Mouse (Mus musculus): ENCODE measurements around the gene Ifna13. TPM values are rescaled to one million over a fixed set of nuclear protein-coding genes. Genes with fewer than 3 reads are reported as not detected.
A peak's percentile ranks its signal among the peaks of the same experiment; 100 is the strongest.

Ifna13 gene
- polyA plus RNA-seq, 1 experiment from 2014 or later = not detected

- Histone ChIP-seq H3K36me3 (ENCODE audit: control insufficient read depth, insufficient read depth, low read length) (no peaks in the 10 kb centered on the region), H3K9me3 (ENCODE audit: control insufficient read depth, low read length) (no peaks in the 10 kb centered on the region), H3K4me3 (ENCODE audit: low read depth, low read length) (no peak overlapping the region), H3K9ac (ENCODE audit: low read depth, low read length) (no peak overlapping the region), H3K27ac (ENCODE audit: low read depth, low read length) (no peak overlapping the region), H3K4me1 (replicated peaks; ENCODE audit: control insufficient read depth, insufficient read depth, low read length) (no peaks in the 10 kb centered on the region), H3K27me3 (replicated peaks; ENCODE audit: control insufficient read depth, insufficient read depth, low read length) (no peaks in the 10 kb centered on the region), H3K4me2 (no peak overlapping the region)
- no peak for DNase-seq (ENCODE audit: low spot score)
- no peak for ATAC-seq (replicated peaks; ENCODE audit: low FRiP score)
- WGBS = 79% methylated on average over 3 of the region's 3 CpGs
These were observed 9.4 kb upstream of the Ifna13 start for GRCm38 (mm10) chr4:88653644-88654043.

- H3K4me3 ChIP-seq (ENCODE audit: low read depth, low read length) = no peak overlapping the region
- H3K9ac ChIP-seq (ENCODE audit: low read depth, low read length) = no peak overlapping the region
- H3K27me3 ChIP-seq (replicated peaks; ENCODE audit: control insufficient read depth, insufficient read depth, low read length) = no peaks in the 10 kb centered on the region
- no peaks in the 10 kb centered on the region for H3K4me1 ChIP-seq (replicated peaks; ENCODE audit: control insufficient read depth, insufficient read depth, low read length)
- H3K36me3 ChIP-seq (ENCODE audit: control insufficient read depth, insufficient read depth, low read length) = no peaks in the 10 kb centered on the region
- no peak overlapping the region for H3K27ac ChIP-seq (ENCODE audit: low read depth, low read length)
- H3K9me3 ChIP-seq (ENCODE audit: control insufficient read depth, low read length) = no peaks in the 10 kb centered on the region
- no peak overlapping the region for H3K4me2 ChIP-seq
- ATAC-seq (replicated peaks; ENCODE audit: low FRiP score) (no peak), DNase-seq (ENCODE audit: low spot score) (no peak)
- 44% methylated on average over 2 of the region's 2 CpGs for WGBS
These were observed 1.7 kb downstream of the Ifna13 start for GRCm38 (mm10) chr4:88642526-88642925.

- H3K4me1 ChIP-seq (replicated peaks; ENCODE audit: control insufficient read depth, insufficient read depth, low read length) = no peaks in the 10 kb centered on the region
- H3K9ac ChIP-seq (ENCODE audit: low read depth, low read length) = no peak overlapping the region
- H3K27ac ChIP-seq (ENCODE audit: low read depth, low read length) = no peak overlapping the region
- no peaks in the 10 kb centered on the region for H3K36me3 ChIP-seq (ENCODE audit: control insufficient read depth, insufficient read depth, low read length)
- H3K4me2 ChIP-seq = peak overlapping the region; percentile 47
- peak overlapping the region; percentile 29; the same call in 1 of the 2 replicates for H3K4me3 ChIP-seq (ENCODE audit: low read depth, low read length)
- peak; percentile 86 for ATAC-seq (replicated peaks; ENCODE audit: low FRiP score)
- 30% methylated on average over 11 of the region's 11 CpGs for WGBS
- peak; percentile 80 for DNase-seq (ENCODE audit: low spot score)
- no peaks in the 10 kb centered on the region for H3K27me3 ChIP-seq (replicated peaks; ENCODE audit: control insufficient read depth, insufficient read depth, low read length)
- no peaks in the 10 kb centered on the region for H3K9me3 ChIP-seq (ENCODE audit: control insufficient read depth, low read length)
These were observed 3.0 kb downstream of the Ifna13 start for GRCm38 (mm10) chr4:88641077-88641831.

GRCm38 (mm10) chr4:88640704-88641076, 3.6 kb downstream of the Ifna13 start:
- Histone ChIP-seq H3K27ac (ENCODE audit: low read depth, low read length) (no peak overlapping the region), H3K27me3 (replicated peaks; ENCODE audit: control insufficient read depth, insufficient read depth, low read length) (no peaks in the 10 kb centered on the region), H3K4me3 (ENCODE audit: low read depth, low read length) (peak overlapping the region; percentile 29; the same call in 1 of the 2 replicates), H3K9me3 (ENCODE audit: control insufficient read depth, low read length) (no peaks in the 10 kb centered on the region), H3K4me1 (replicated peaks; ENCODE audit: control insufficient read depth, insufficient read depth, low read length) (no peaks in the 10 kb centered on the region), H3K9ac (ENCODE audit: low read depth, low read length) (no peak overlapping the region), H3K36me3 (ENCODE audit: control insufficient read depth, insufficient read depth, low read length) (no peaks in the 10 kb centered on the region), H3K4me2 (peak overlapping the region; percentile 47)
- no peak for ATAC-seq (replicated peaks; ENCODE audit: low FRiP score)
- 67% methylated on average over 8 of the region's 8 CpGs for WGBS
- no peak for DNase-seq (ENCODE audit: low spot score)

- 86% methylated on average over 4 of the region's 4 CpGs for WGBS
- Histone ChIP-seq H3K4me2 (no peak within 1 kb of the TSS), H3K36me3 (ENCODE audit: control insufficient read depth, insufficient read depth, low read length) (no peaks in the 10 kb centered on the region), H3K27ac (ENCODE audit: low read depth, low read length) (no peak within 1 kb of the TSS), H3K4me3 (ENCODE audit: low read depth, low read length) (no peak within 1 kb of the TSS), H3K9ac (ENCODE audit: low read depth, low read length) (no peak within 1 kb of the TSS), H3K27me3 (replicated peaks; ENCODE audit: control insufficient read depth, insufficient read depth, low read length) (no peaks in the 10 kb centered on the region), H3K9me3 (ENCODE audit: control insufficient read depth, low read length) (no peaks in the 10 kb centered on the region), H3K4me1 (replicated peaks; ENCODE audit: control insufficient read depth, insufficient read depth, low read length) (no peaks in the 10 kb centered on the region)
- ATAC-seq (replicated peaks; ENCODE audit: low FRiP score) (no peak), DNase-seq (ENCODE audit: low spot score) (no peak)
These were observed 9.9 kb downstream of the Ifna13 start, which contains the start of gene C87499 for GRCm38 (mm10) chr4:88634311-88634710. C87499 (minus strand) TSS chr4:88634411.

DNA sequence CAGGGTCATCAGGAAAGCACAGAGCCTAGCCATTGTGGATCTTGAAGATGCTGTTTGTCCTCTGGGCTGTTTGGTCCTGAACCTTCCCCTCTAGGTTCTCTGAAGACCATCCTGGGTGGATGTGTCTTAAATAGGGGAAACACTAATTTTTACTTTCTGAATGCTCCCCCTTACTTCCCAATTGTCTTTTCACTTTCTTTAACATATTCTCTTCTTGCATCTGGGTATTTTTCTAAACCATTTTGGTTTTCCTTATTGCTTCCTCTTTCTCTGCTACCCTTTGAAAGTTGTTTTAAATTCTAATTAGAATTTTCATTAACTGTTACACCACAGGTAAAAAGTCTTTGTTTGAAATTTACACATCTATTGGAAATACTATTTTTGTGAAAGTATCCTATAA, 41.0 kb downstream of the Ifna13 start, which contains the start of gene Ifna12:
TSS of gene Ifna12 (minus strand) at position 101 of the 400 bp plus-strand sequence.
- Histone ChIP-seq H3K27ac (ENCODE audit: low read depth, low read length) (no peak within 1 kb of the TSS), H3K4me2 (no peak within 1 kb of the TSS), H3K9ac (ENCODE audit: low read depth, low read length) (no peak within 1 kb of the TSS), H3K4me1 (replicated peaks; ENCODE audit: control insufficient read depth, insufficient read depth, low read length) (no peaks in the 10 kb centered on the region), H3K27me3 (replicated peaks; ENCODE audit: control insufficient read depth, insufficient read depth, low read length) (no peaks in the 10 kb centered on the region), H3K36me3 (ENCODE audit: control insufficient read depth, insufficient read depth, low read length) (no peaks in the 10 kb centered on the region), H3K4me3 (ENCODE audit: low read depth, low read length) (no peak within 1 kb of the TSS), H3K9me3 (ENCODE audit: control insufficient read depth, low read length) (no peaks in the 10 kb centered on the region)
- ATAC-seq (replicated peaks; ENCODE audit: low FRiP score) (no peak), DNase-seq (ENCODE audit: low spot score) (no peak)

Other genes with a start within 250 kb of the Ifna13 start
- 6.3 and 7.2 TPM in 2 replicates for gene Hacd4, start 205.5 kb downstream of the Ifna13 start, polyA plus RNA-seq (2014; fragmentation: Nextera tagmentation; extraction: Ambion mirVana)
- not detected in 2 replicates for gene Ifnb1, start 121.7 kb downstream of the Ifna13 start, polyA plus RNA-seq (2014; fragmentation: Nextera tagmentation; extraction: Ambion mirVana)
- not detected in 2 replicates for gene Ifna15, start 86.2 kb downstream of the Ifna13 start, polyA plus RNA-seq (2014; fragmentation: Nextera tagmentation; extraction: Ambion mirVana)
- not detected in 2 replicates for gene Ifna14, start 72.7 kb downstream of the Ifna13 start, polyA plus RNA-seq (2014; fragmentation: Nextera tagmentation; extraction: Ambion mirVana)
- gene Ifna9, start 52.1 kb downstream of the Ifna13 start, polyA plus RNA-seq (2014; fragmentation: Nextera tagmentation; extraction: Ambion mirVana) = not detected in 2 replicates
- not detected in 2 replicates for gene Ifna12, start 41.1 kb downstream of the Ifna13 start, polyA plus RNA-seq (2014; fragmentation: Nextera tagmentation; extraction: Ambion mirVana)
- not detected in 2 replicates for gene C87499, start 10.0 kb downstream of the Ifna13 start, polyA plus RNA-seq (2014; fragmentation: Nextera tagmentation; extraction: Ambion mirVana)
- not detected in 2 replicates for gene Ifna16, start 32.5 kb upstream of the Ifna13 start, polyA plus RNA-seq (2014; fragmentation: Nextera tagmentation; extraction: Ambion mirVana)
- gene Ifna2, start 39.5 kb upstream of the Ifna13 start, polyA plus RNA-seq (2014; fragmentation: Nextera tagmentation; extraction: Ambion mirVana) = not detected in 2 replicates
- not detected in 2 replicates for gene Ifnab, start 46.9 kb upstream of the Ifna13 start, polyA plus RNA-seq (2014; fragmentation: Nextera tagmentation; extraction: Ambion mirVana)
- gene Gm26566, start 77.3 kb upstream of the Ifna13 start, polyA plus RNA-seq (2014; fragmentation: Nextera tagmentation; extraction: Ambion mirVana) = 0.85 and 0.96 TPM in 2 replicates
- 65.1 and 72.9 TPM in 2 replicates for gene Klhl9, start 78.0 kb upstream of the Ifna13 start, polyA plus RNA-seq (2014; fragmentation: Nextera tagmentation; extraction: Ambion mirVana)
- gene Gm13271, start 110.4 kb upstream of the Ifna13 start, polyA plus RNA-seq (2014; fragmentation: Nextera tagmentation; extraction: Ambion mirVana) = not detected in 2 replicates
- gene Gm13283, start 115.7 kb upstream of the Ifna13 start, polyA plus RNA-seq (2014; fragmentation: Nextera tagmentation; extraction: Ambion mirVana) = not detected in 2 replicates
- gene Gm13290, start 129.4 kb upstream of the Ifna13 start, polyA plus RNA-seq (2014; fragmentation: Nextera tagmentation; extraction: Ambion mirVana) = not detected in 2 replicates
- gene Gm13289, start 132.5 kb upstream of the Ifna13 start, polyA plus RNA-seq (2014; fragmentation: Nextera tagmentation; extraction: Ambion mirVana) = not detected in 2 replicates
- gene Gm13272, start 135.4 kb upstream of the Ifna13 start, polyA plus RNA-seq (2014; fragmentation: Nextera tagmentation; extraction: Ambion mirVana) = not detected in 2 replicates
- gene Ifnz, start 137.7 kb upstream of the Ifna13 start, polyA plus RNA-seq (2014; fragmentation: Nextera tagmentation; extraction: Ambion mirVana) = not detected in 2 replicates
- gene Gm13276, start 141.2 kb upstream of the Ifna13 start, polyA plus RNA-seq (2014; fragmentation: Nextera tagmentation; extraction: Ambion mirVana) = not detected in 2 replicates
- gene Gm13277, start 144.2 kb upstream of the Ifna13 start, polyA plus RNA-seq (2014; fragmentation: Nextera tagmentation; extraction: Ambion mirVana) = not detected in 2 replicates
- not detected in 2 replicates for gene Gm13278, start 147.1 kb upstream of the Ifna13 start, polyA plus RNA-seq (2014; fragmentation: Nextera tagmentation; extraction: Ambion mirVana)
- gene Gm13275, start 150.0 kb upstream of the Ifna13 start, polyA plus RNA-seq (2014; fragmentation: Nextera tagmentation; extraction: Ambion mirVana) = not detected in 2 replicates
- not detected in 2 replicates for gene Gm13279, start 152.9 kb upstream of the Ifna13 start, polyA plus RNA-seq (2014; fragmentation: Nextera tagmentation; extraction: Ambion mirVana)
- 0.26 and 0.66 TPM in 2 replicates for gene Gm13285, start 155.2 kb upstream of the Ifna13 start, polyA plus RNA-seq (2014; fragmentation: Nextera tagmentation; extraction: Ambion mirVana)
- gene Gm13287, start 158.8 kb upstream of the Ifna13 start, polyA plus RNA-seq (2014; fragmentation: Nextera tagmentation; extraction: Ambion mirVana) = not detected in 2 replicates
- not detected in 2 replicates for gene Gm13288, start 161.1 kb upstream of the Ifna13 start, polyA plus RNA-seq (2014; fragmentation: Nextera tagmentation; extraction: Ambion mirVana)
- gene Ifna7, start 171.8 kb upstream of the Ifna13 start, polyA plus RNA-seq (2014; fragmentation: Nextera tagmentation; extraction: Ambion mirVana) = not detected in 2 replicates
- gene Ifna11, start 175.5 kb upstream of the Ifna13 start, polyA plus RNA-seq (2014; fragmentation: Nextera tagmentation; extraction: Ambion mirVana) = not detected in 2 replicates
- gene Ifna6, start 183.0 kb upstream of the Ifna13 start, polyA plus RNA-seq (2014; fragmentation: Nextera tagmentation; extraction: Ambion mirVana) = not detected in 2 replicates
- gene Ifna5, start 191.1 kb upstream of the Ifna13 start, polyA plus RNA-seq (2014; fragmentation: Nextera tagmentation; extraction: Ambion mirVana) = not detected in 2 replicates
- not detected in 2 replicates for gene Ifna4, start 197.4 kb upstream of the Ifna13 start, polyA plus RNA-seq (2014; fragmentation: Nextera tagmentation; extraction: Ambion mirVana)
- not detected in 2 replicates for gene Ifna1, start 205.6 kb upstream of the Ifna13 start, polyA plus RNA-seq (2014; fragmentation: Nextera tagmentation; extraction: Ambion mirVana)
- not detected in 2 replicates for gene Ifne, start 235.7 kb upstream of the Ifna13 start, polyA plus RNA-seq (2014; fragmentation: Nextera tagmentation; extraction: Ambion mirVana)